22 mouse cellular contexts compared by ENCODE assay signal in the genomic region with DNA sequence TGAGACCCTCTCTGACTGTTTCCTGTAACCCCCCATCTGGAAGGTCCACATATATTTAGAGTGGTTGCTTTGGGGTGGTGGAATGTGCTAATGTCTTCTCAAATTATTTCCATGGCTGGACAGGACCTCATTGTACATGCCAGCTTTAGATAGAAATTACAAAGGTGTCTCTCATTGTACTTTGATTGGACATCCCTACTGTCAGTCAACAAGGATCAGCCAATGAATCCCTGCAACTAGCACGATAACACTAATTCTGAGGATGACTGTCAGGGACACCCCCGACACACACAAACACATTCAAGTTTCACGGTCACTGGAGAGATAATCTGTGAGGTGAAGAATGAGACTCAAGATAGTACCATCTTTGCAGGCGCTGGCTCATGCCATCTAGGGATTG. TPM values are rescaled to one million over a fixed set of nuclear protein-coding genes. Genes with fewer than 3 reads are reported as not detected.
DNase-seq lines count a peak whose midpoint lies in the region; TF ChIP-seq lines count a peak whose summit lies in the region.
"Had no signal": no experiment of that assay in that cellular context is flagged by ENCODE, and none has a peak within 500 bp of the region (broad histone marks: within the 10 kb centered on the region; RNA-seq: fewer than 3 reads in every experiment).

No protein-coding gene starts in this region.

- no peak overlapping the region for H3K27ac ChIP-seq in CH12.LX (ENCODE audit: insufficient read depth, low read depth)
- H3K27ac ChIP-seq in ES-E14 (ENCODE audit: insufficient read depth, low read depth, low read length, poor library complexity, severe bottlenecking) = no peak overlapping the region
- H3K27ac ChIP-seq: embryonic facial prominence, embryonic 10.5 days; embryonic facial prominence, embryonic 12.5 days; forebrain, embryonic 13.5 days had no signal

- H3K36me3 ChIP-seq in CH12.LX (replicated peaks in 1 of 2; ENCODE audit: control insufficient read depth in 1 of 2, insufficient read depth in 1 of 2, low read length in 1 of 2) (no peaks in the 10 kb centered on the region), ES-E14 (ENCODE audit: control insufficient read depth, insufficient read depth, low read length, poor library complexity, severe bottlenecking) (no peaks in the 10 kb centered on the region)
- H3K36me3 ChIP-seq: embryonic facial prominence, embryonic 10.5 days; embryonic facial prominence, embryonic 12.5 days had no signal

- H3K4me3 ChIP-seq in CH12.LX (replicated peaks in 1 of 3; ENCODE audit: low read depth in 2 of 3, low read length in 2 of 3, poor library complexity in 1 of 3) (no peak overlapping the region), ES-E14 (ENCODE audit: insufficient read depth in 1 of 2, low read depth in 1 of 2, low read length in 2 of 2, poor library complexity in 1 of 2, severe bottlenecking in 1 of 2) (peak overlapping the region in 1 of 2 experiments; percentile 9; a peak in 1 of 4 replicates)
- H3K4me3 ChIP-seq: embryonic facial prominence, embryonic 10.5 days; embryonic facial prominence, embryonic 12.5 days; forebrain, embryonic 13.5 days had no signal

- H3K79me2 ChIP-seq in CH12.LX (replicated peaks; ENCODE audit: control insufficient read depth, extremely low read depth, insufficient read depth, poor library complexity, severe bottlenecking) = no peaks in the 10 kb centered on the region

- dilution Hi-C loops in CH12.LX (cut with MboI; ENCODE audit: extremely low pct_ligation_motif_present, extremely low pct_unique_long_range_greater_than_20kb, low sequenced_read_pairs) = no loop called here

- no peak for TF ChIP-seq RAD21 in CH12.LX (IDR thresholded peaks at IDR 0.05; ENCODE audit: low read depth, low read length)

- H3K27me3 ChIP-seq in CH12.LX (replicated peaks) = peaks cover 2% of the 10 kb centered on the region
- H3K27me3 ChIP-seq: embryonic facial prominence, embryonic 12.5 days; forebrain, embryonic 13.5 days had no signal

- no peak for TF ChIP-seq POLR2A in CH12.LX (IDR thresholded peaks at IDR 0.05; ENCODE audit: low read depth, low read length)

- H3K4me1 ChIP-seq in CH12.LX (ENCODE audit: control insufficient read depth in 1 of 2, insufficient read depth in 2 of 2) (no peaks in the 10 kb centered on the region), ES-E14 (ENCODE audit: control insufficient read depth in 2 of 2, insufficient read depth in 2 of 2, low read length in 2 of 2, poor library complexity in 1 of 2) (no peaks in the 10 kb centered on the region)
- H3K4me1 ChIP-seq: embryonic facial prominence, embryonic 10.5 days; embryonic facial prominence, embryonic 12.5 days; forebrain, embryonic 13.5 days had no signal

- no peak for TF ChIP-seq CTCF in CH12.LX (conservative IDR thresholded peaks at IDR 0.05 in 1 of 2, IDR thresholded peaks at IDR 0.05 in 1 of 2; ENCODE audit: low read depth in 2 of 2, low read length in 2 of 2)

- TF ChIP-seq EP300 in CH12.LX (IDR thresholded peaks at IDR 0.05; ENCODE audit: low read length) = no peak

- no peak overlapping the region for H3K9ac ChIP-seq in CH12.LX (ENCODE audit: insufficient read depth, low read depth)
- H3K9ac ChIP-seq in ES-E14 (ENCODE audit: insufficient read depth, low read depth, low read length, poor library complexity, severe bottlenecking) = no peak overlapping the region
- H3K9ac ChIP-seq: embryonic facial prominence, embryonic 12.5 days; forebrain, embryonic 13.5 days had no signal

- H3K4me2 ChIP-seq in CH12.LX (ENCODE audit: insufficient read depth, low read depth, poor library complexity, severe bottlenecking) = no peak overlapping the region
- H3K4me2 ChIP-seq: embryonic facial prominence, embryonic 12.5 days; forebrain, embryonic 13.5 days had no signal

- in situ Hi-C loops in CH12.LX (cut with MboI; ENCODE audit: low pct_ligation_motif_present, low pct_unique_long_range_greater_than_20kb, low sequenced_read_pairs) = no loop called here
- in situ Hi-C loops in ES-E14 (cut with MboI; ENCODE audit: low sequenced_read_pairs in 2 of 2, unreplicated experiment in 2 of 2) = no loop called here

- DNase-seq in CH12.LX (ENCODE audit: extremely low read depth) (peak; percentile 46), ES-E14 (ENCODE audit: low read depth, low spot score) (peak; percentile 72), ZHBTc4 (ENCODE audit: low read depth, low spot score) (peak; percentile 89)
- no peak for DNase-seq in embryo, embryonic 10 days (ENCODE audit: low spot score)
- DNase-seq in right cerebral cortex, postnatal 14 days = no peak
- DNase-seq: adrenal gland, adult 2 months; adrenal gland, postnatal 10 days; adrenal gland, postnatal 25 days; B cell, adult 2 months; cerebellum, adult 11 months; cerebellum, adult 18-20 months; cerebellum, adult 8-10 months; cerebellum, adult 9-11 months; cerebellum, postnatal 14 days; cerebellum, postnatal 36 days had no signal

- H3K9me3 ChIP-seq in CH12.LX (replicated peaks; ENCODE audit: low read length) (peaks cover 2% of the 10 kb centered on the region), ES-E14 (ENCODE audit: control insufficient read depth, insufficient read depth, low read depth, low read length) (no peaks in the 10 kb centered on the region)
- H3K9me3 ChIP-seq: embryonic facial prominence, embryonic 10.5 days; embryonic facial prominence, embryonic 12.5 days had no signal

TF ChIP-seq in CH12.LX, 34 proteins besides CTCF, POLR2A, EP300 and RAD21:
- TF ChIP-seq CHD2 (IDR thresholded peaks at IDR 0.05; ENCODE audit: low read length) (0 out of 2 replicates have a peak, but pooled peaks have one; percentile 30), ELF1 (IDR thresholded peaks at IDR 0.05; ENCODE audit: low read depth, low read length) (no peak)

TF ChIP-seq in ES-E14, 5 proteins besides CTCF, POLR2A, EP300 and RAD21:
- no peak for TF ChIP-seq MAFK (IDR thresholded peaks at IDR 0.05; ENCODE audit: insufficient read depth, low read depth, low read length)
- peak; percentile 90 for TF ChIP-seq CHD2 (IDR thresholded peaks at IDR 0.05; ENCODE audit: low read depth, low read length)

RNA-seq across cellular contexts. Expression of a gene that starts 4.3 kb away (rescaled TPM):
- total RNA-seq in CH12.LX (2012; rRNA removed) (0.08 TPM in 1 of 2 replicates, not detected in the other), CH12.LX (2014; rRNA removed) (not detected in 2 replicates), ES-E14 (2012; rRNA removed) (0.49 and 0.85 TPM in 2 replicates)
- polyA plus RNA-seq in CH12.LX (2012; ENCODE audit: insufficient read length, low read depth) = not detected in 2 replicates
- total RNA-seq: adrenal gland, adult 2 months; adrenal gland, postnatal 10 days; adrenal gland, postnatal 25 days; common myeloid progenitor, adult 5-6 weeks; MEL had no signal
- polyA plus RNA-seq: CD4-positive, CD25-positive, alpha-beta regulatory T cell, adult 4 months; embryonic facial prominence, embryonic 14.5 days; forebrain, embryonic 13.5 days had no signal

RNA-seq across cellular contexts. Expression of a gene that starts 9.4 kb away (rescaled TPM):
- total RNA-seq in CH12.LX (2012; rRNA removed) = 53.4 and 61.1 TPM in 2 replicates
- total RNA-seq in CH12.LX (2014; rRNA removed) = 35.7 and 38.5 TPM in 2 replicates
- polyA plus RNA-seq in CH12.LX (2012; ENCODE audit: insufficient read length, low read depth) = 52.6 and 56.3 TPM in 2 replicates
- 82.5 and 94.9 TPM in 2 replicates for total RNA-seq in ES-E14 (2012; rRNA removed)

RNA-seq across cellular contexts. Expression of a gene that starts 36.0 kb away (rescaled TPM):
- total RNA-seq in CH12.LX (2012; rRNA removed) = 3.6 and 4.5 TPM in 2 replicates
- total RNA-seq in CH12.LX (2014; rRNA removed) = 10.2 and 10.3 TPM in 2 replicates
- 10.4 and 12.7 TPM in 2 replicates for polyA plus RNA-seq in CH12.LX (2012; ENCODE audit: insufficient read length, low read depth)
- 60.3 and 123 TPM in 2 replicates for total RNA-seq in ES-E14 (2012; rRNA removed)

RNA-seq across cellular contexts. Expression of a gene that starts 42.8 kb away (rescaled TPM):
- total RNA-seq in CH12.LX (2012; rRNA removed) (12.2 and 16.9 TPM in 2 replicates), CH12.LX (2014; rRNA removed) (16.1 and 16.7 TPM in 2 replicates), ES-E14 (2012; rRNA removed) (14.2 and 17.2 TPM in 2 replicates)
- 15.9 and 17.1 TPM in 2 replicates for polyA plus RNA-seq in CH12.LX (2012; ENCODE audit: insufficient read length, low read depth)

RNA-seq across cellular contexts. Expression of a gene that starts 46.2 kb away (rescaled TPM):
- total RNA-seq in CH12.LX (2012; rRNA removed) (56.7 and 57.6 TPM in 2 replicates), CH12.LX (2014; rRNA removed) (18.4 and 20.8 TPM in 2 replicates), ES-E14 (2012; rRNA removed) (88.2 and 121 TPM in 2 replicates)
- 67.4 and 75.4 TPM in 2 replicates for polyA plus RNA-seq in CH12.LX (2012; ENCODE audit: insufficient read length, low read depth)

Comparison
In these comparisons a context has a peak if more than half of its experiments do, and no peak if none do; other contexts are left out.
1. DNase-seq: peak in CH12.LX (single experiment), ES-E14 (single experiment) and ZHBTc4 (single experiment); none in embryo, embryonic 10 days (single experiment) and right cerebral cortex, postnatal 14 days (single experiment).